Mouse (Mus musculus) brain, adult 2 months (tissue): ENCODE measurements around the gene Tex2.

Source experiments
- DNase-seq: peaks from one replicate; pipeline ENCODE4 v3.0.0; 2011; ENCODE audit warnings: low read depth, low spot score

Gene Tex2

GRCm38 (mm10) chr11:106486866-106487732, 126.1 kb downstream of the Tex2 start:
- no peak for DNase-seq

- DNase-seq: no peak
These were observed 127.0 kb downstream of the Tex2 start for GRCm38 (mm10) chr11:106486042-106486865.

- DNase-seq: no peak
These were observed 127.6 kb downstream of the Tex2 start for GRCm38 (mm10) chr11:106485611-106486010.

GRCm38 (mm10) chr11:106484875-106485274, 128.3 kb downstream of the Tex2 start:
- DNase-seq: no peak

- no peak for DNase-seq
These were observed 130.4 kb downstream of the Tex2 start for GRCm38 (mm10) chr11:106482867-106483266.

GRCm38 (mm10) chr11:106481651-106482050, 131.6 kb downstream of the Tex2 start:
- no peak for DNase-seq

- no peak for DNase-seq
These were observed 132.7 kb downstream of the Tex2 start for GRCm38 (mm10) chr11:106480530-106480885.

- no peak for DNase-seq
These were observed 133.3 kb downstream of the Tex2 start for GRCm38 (mm10) chr11:106479619-106480529.

GRCm38 (mm10) chr11:106478745-106479144, 134.5 kb downstream of the Tex2 start:
- no peak for DNase-seq

GRCm38 (mm10) chr11:106477505-106478160, 135.6 kb downstream of the Tex2 start:
- DNase-seq: no peak

GRCm38 (mm10) chr11:106475309-106475708, 137.9 kb downstream of the Tex2 start:
- DNase-seq: no peak

- no peak for DNase-seq
These were observed 141.6 kb downstream of the Tex2 start for GRCm38 (mm10) chr11:106471629-106472028.

- DNase-seq: no peak
These were observed 144.7 kb downstream of the Tex2 start for GRCm38 (mm10) chr11:106468509-106468908.

GRCm38 (mm10) chr11:106465932-106466331, 147.3 kb downstream of the Tex2 start:
- no peak for DNase-seq

- DNase-seq: no peak
These were observed 147.7 kb downstream of the Tex2 start for GRCm38 (mm10) chr11:106465545-106465903.

- DNase-seq: no peak
These were observed 148.3 kb downstream of the Tex2 start for GRCm38 (mm10) chr11:106464681-106465544.

- peak; percentile 33 for DNase-seq
These were observed 149.4 kb downstream of the Tex2 start for GRCm38 (mm10) chr11:106463845-106464244.

- peak; percentile 51 for DNase-seq
These were observed 150.9 kb downstream of the Tex2 start for GRCm38 (mm10) chr11:106462309-106462708.

GRCm38 (mm10) chr11:106461145-106461932, 151.9 kb downstream of the Tex2 start:
- DNase-seq: no peak
